Mouse (Mus musculus): ENCODE measurements around the gene Atp2a1. TPM values are rescaled to one million over a fixed set of nuclear protein-coding genes. Genes with fewer than 3 reads are reported as not detected.

Gene Atp2a1
- 0.42 to 0.74 TPM (median 0.61 TPM) in 4 replicates for total RNA-seq (2023; ENCODE audit: inconsistent age)

GRCm38 (mm10) chr7:126463004-126463403, at the start of gene Atp2a1:
Atp2a1 (minus strand) TSS chr7:126463108.

GRCm38 (mm10) chr7:126503273-126503878, 40.5 kb upstream of the Atp2a1 start, which contains the start of gene Atxn2l:
Atxn2l (minus strand) TSS chr7:126503437.

GRCm38 (mm10) chr7:126487052-126487483, 24.2 kb upstream of the Atp2a1 start, which contains the start of gene Tufm:
Tufm (plus strand) TSS chr7:126487361.

GRCm38 (mm10) chr7:126474993-126475581, 12.2 kb upstream of the Atp2a1 start, which contains the start of gene Sh2b1:
Sh2b1 (minus strand) TSS chr7:126475424.

GRCm38 (mm10) chr7:126428631-126429502, 34.0 kb downstream of the Atp2a1 start, which contains the start of gene Rabep2:
Rabep2 (plus strand) TSS chr7:126428759.

GRCm38 (mm10) chr7:126414725-126415124, 48.2 kb downstream of the Atp2a1 start, which contains the start of gene Cd19:
Cd19 (minus strand) TSS chr7:126414889.

GRCm38 (mm10) chr7:126396298-126397119, 66.4 kb downstream of the Atp2a1 start, which contains the start of gene Nfatc2ip:
Nfatc2ip (minus strand) TSS chr7:126396737.

Other genes starting within 250 kb of the Atp2a1 start
- gene Sbk1, start 190.5 kb downstream of the Atp2a1 start, total RNA-seq (2023; ENCODE audit: inconsistent age), result 163 to 184 TPM (median 180 TPM) in 4 replicates
- 2.0 to 4.4 TPM (median 3.8 TPM) in 4 replicates for gene Lat, start 93.5 kb downstream of the Atp2a1 start, total RNA-seq (2023; ENCODE audit: inconsistent age)
- gene Spns1, start 85.7 kb downstream of the Atp2a1 start, total RNA-seq (2023; ENCODE audit: inconsistent age), result 57.4 to 83.3 TPM (median 66.5 TPM) in 4 replicates
- 27.1 to 37.5 TPM (median 30.0 TPM) in 4 replicates for gene Nfatc2ip, start 66.4 kb downstream of the Atp2a1 start, total RNA-seq (2023; ENCODE audit: inconsistent age)
- gene Cd19, start 48.2 kb downstream of the Atp2a1 start, total RNA-seq (2023; ENCODE audit: inconsistent age), result 1,198 to 1,308 TPM (median 1,264 TPM) in 4 replicates
- 117 to 131 TPM (median 124 TPM) in 4 replicates for gene Rabep2, start 34.3 kb downstream of the Atp2a1 start, total RNA-seq (2023; ENCODE audit: inconsistent age)
- 69.9 to 82.0 TPM (median 79.3 TPM) in 4 replicates for gene Sh2b1, start 12.3 kb upstream of the Atp2a1 start, total RNA-seq (2023; ENCODE audit: inconsistent age)
- gene Tufm, start 24.3 kb upstream of the Atp2a1 start, total RNA-seq (2023; ENCODE audit: inconsistent age), result 46.5 to 65.8 TPM (median 50.4 TPM) in 4 replicates
- gene Atxn2l, start 40.3 kb upstream of the Atp2a1 start, total RNA-seq (2023; ENCODE audit: inconsistent age), result 213 to 221 TPM (median 217 TPM) in 4 replicates
- 142 to 155 TPM (median 153 TPM) in 4 replicates for gene Eif3c, start 103.3 kb upstream of the Atp2a1 start, total RNA-seq (2023; ENCODE audit: inconsistent age)
- 2.4 to 5.9 TPM (median 2.9 TPM) in 4 replicates for gene Apobr, start 121.8 kb upstream of the Atp2a1 start, total RNA-seq (2023; ENCODE audit: inconsistent age)
- 68.8 to 79.7 TPM (median 70.3 TPM) in 4 replicates for gene Cln3, start 122.7 kb upstream of the Atp2a1 start, total RNA-seq (2023; ENCODE audit: inconsistent age)
- gene Il27, start 131.8 kb upstream of the Atp2a1 start, total RNA-seq (2023; ENCODE audit: inconsistent age), result not detected in 4 replicates
- gene Nupr1, start 167.8 kb upstream of the Atp2a1 start, total RNA-seq (2023; ENCODE audit: inconsistent age), result not detected in 4 replicates
- gene Sgf29, start 186.2 kb upstream of the Atp2a1 start, total RNA-seq (2023; ENCODE audit: inconsistent age), result 53.2 to 68.5 TPM (median 58.7 TPM) in 4 replicates
- 0.39 to 0.80 TPM in 2 of 4 replicates, not detected in the others for gene Sult1a1, start 213.3 kb upstream of the Atp2a1 start, total RNA-seq (2023; ENCODE audit: inconsistent age)
- gene Bola2, start 232.3 kb upstream of the Atp2a1 start, total RNA-seq (2023; ENCODE audit: inconsistent age), result 92.9 to 130 TPM (median 104 TPM) in 4 replicates
- gene Slx1b, start 232.7 kb upstream of the Atp2a1 start, total RNA-seq (2023; ENCODE audit: inconsistent age), result 3.9 to 6.4 TPM (median 4.9 TPM) in 4 replicates
- 1,256 to 1,390 TPM (median 1,299 TPM) in 4 replicates for gene Coro1a, start 244.7 kb upstream of the Atp2a1 start, total RNA-seq (2023; ENCODE audit: inconsistent age)